Mouse (Mus musculus) adrenal gland, postnatal 14 days (tissue): Measurements from ENCODE around the gene Slc30a9. TPM values are rescaled to one million over a fixed set of nuclear protein-coding genes. Genes with fewer than 3 reads are reported as not detected.

Experiments
- DNase-seq: peaks from one replicate; pipeline ENCODE4 v3.0.0; 2021; ENCODE audit warnings: mixed read lengths
- total RNA-seq: library from RNA; stranded (reverse); gene quantifications from 2 replicates; pipeline ENCODE4 v1.2.3, GENCODE M21; 2021

Slc30a9 gene
- total RNA-seq, 1 experiment from 2014 or later, result 120 TPM

DNA sequence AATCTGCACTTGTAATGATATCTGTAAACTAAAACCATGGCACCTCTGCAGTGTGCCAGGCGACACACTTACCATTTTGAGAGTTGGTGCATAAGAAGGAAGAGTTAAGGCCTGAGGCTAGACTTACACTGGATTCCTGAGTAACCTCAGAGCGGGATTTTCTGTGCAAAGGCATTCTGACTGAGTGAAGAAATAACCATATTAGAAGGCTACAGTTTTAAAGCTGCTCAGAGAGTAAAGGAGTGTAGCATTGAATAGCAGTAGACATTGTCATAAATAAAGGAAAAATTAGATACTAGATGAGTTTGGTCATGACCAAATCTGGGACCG is 5.7 kb downstream of the Slc30a9 start:
- DNase-seq, result no peak

DNA sequence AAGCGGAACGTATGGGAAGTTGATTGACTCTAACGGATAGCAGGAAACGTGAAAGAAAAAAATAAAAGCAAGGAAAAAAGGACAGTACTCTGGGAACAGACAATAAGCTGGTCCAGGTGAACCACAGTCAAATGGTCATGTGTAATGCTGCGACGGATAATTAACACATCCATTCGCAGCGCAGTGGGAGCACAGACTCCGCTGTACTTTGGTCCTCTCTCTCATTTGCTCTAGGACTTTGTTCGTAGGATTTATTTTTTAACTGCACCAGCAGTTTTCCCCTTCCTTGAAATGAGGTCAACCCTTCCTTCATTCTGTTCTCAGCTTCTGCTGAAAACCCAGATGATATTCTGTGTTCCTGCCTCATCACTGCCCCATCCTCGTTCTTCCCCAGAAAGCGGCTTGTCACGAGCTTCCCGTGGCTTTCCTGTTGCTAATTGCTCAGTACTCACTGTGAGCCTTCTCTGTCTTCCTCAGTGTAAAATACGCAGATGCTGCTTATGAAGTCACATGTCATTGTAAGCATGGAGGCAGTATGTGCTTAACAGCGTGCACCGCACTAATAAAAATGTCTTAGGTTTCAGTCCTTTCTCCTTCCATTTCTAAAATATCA is 15.0 kb downstream of the Slc30a9 start:
- DNase-seq, result no peak

DNA sequence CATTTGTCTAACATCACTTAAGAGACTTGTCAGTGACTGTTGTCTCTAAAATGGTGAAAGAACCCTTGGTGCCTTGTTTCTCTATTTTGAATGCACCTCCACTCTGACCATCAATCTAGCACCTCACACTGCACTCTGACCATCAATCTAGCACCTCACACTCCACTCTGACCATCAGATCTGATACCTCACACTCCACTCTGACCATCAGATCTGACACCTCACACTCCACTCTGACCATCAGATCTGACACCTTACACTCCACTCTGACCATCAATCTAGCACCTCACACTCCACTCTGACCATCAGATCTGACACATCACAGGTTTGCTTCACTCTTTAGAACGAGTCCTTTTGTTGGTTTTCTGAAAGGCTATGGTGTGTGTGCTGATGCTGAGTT is 17.3 kb downstream of the Slc30a9 start:
- DNase-seq, result no peak

DNA sequence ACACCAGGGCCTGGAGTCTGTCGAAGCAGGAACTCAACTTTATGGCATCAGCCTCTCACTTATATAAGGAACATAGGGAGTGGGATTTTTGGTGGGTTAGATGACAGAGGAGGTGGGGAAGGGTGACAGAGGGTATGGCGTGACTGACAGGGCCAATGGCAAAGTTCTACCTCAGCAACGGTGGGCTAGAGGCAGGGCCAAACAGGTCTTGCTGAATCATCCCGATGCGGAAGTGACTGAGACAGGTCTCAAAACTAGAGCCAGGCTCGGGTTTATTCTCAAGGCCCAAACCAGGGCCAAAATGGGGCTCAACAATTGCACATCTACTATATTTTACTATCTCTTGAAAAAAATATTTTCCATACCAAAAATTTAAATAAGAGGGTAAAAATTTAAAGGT is 34.1 kb downstream of the Slc30a9 start:
- DNase-seq, result no peak

DNA sequence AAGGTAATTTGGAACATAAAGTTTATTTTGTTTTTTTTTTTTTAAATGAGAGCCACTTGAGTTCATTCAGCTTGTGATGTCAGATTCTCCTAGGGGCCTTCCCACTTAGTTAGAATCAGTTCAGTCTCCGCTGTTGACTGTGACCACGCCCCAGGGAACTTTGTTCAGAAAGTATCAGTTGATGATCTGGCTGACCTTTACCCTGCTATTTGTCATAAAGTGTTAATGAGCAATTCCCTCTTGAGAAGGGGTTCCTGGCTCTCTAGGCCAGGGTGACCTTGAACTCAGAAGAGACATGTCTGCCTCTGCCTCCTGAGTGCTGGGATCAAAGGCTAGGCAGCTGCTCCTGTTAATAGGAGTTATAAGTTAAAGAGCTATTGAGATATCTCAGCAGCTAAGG is 40.3 kb downstream of the Slc30a9 start:
- DNase-seq, result no peak

DNA sequence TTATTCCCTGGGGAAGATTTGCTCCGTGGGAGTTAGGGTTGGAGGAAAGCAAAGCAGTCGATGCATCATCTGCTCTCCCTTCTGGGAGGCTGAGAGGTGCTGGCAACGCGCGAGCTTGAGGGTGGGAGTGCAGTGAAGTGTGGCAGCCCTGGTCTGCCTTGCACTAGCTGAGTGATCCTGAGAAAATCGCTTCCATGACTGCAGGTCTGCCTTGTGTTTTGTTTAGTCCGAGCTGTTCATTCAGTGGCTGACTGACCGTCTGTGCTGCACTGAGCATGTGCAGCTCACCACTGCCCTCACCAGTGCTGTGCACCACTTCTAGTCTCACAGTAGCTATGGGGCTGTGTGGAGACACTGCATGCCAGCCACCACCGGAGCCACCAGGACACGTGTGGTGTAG is 42.2 kb downstream of the Slc30a9 start:
- no peak for DNase-seq

DNA sequence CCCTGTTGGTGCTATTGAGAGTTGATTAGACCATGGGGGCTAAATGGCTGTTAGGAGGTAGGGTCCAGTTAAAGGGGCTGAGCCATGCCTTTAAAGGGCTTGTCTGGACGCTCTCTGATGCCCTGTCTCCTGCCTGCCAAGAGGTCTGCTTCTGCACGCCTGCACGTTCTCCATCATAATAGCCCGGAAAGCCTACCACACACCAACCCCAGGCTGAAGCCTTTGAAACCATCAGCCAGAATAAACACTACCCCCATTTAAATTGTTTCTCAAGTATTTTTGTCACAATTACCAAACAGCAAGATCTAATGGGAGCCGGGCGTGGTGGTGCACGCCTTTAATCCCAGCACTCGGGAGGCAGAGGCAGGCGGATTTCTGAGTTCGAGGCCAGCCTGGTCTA is 55.6 kb downstream of the Slc30a9 start:
- DNase-seq, result no peak

DNA sequence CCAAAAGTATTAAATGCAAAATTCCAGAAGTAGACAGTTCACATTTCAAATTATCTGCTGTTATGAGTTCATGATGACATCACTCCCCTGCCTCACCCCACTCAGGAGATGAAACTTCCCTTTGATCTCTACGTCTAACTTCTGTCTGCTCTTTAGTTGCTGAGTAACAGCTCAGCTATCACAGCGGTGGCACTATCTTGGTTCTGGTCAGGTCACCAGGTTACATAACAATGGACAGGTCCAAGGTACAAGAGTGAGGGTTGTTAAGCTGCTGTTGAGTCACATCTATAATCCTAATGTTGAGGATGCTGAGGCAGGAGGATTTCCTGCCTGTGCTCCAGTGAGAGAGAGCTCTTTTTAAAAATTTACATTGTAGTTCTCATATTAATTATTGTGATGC is 56.2 kb downstream of the Slc30a9 start:
- DNase-seq, result no peak

DNA sequence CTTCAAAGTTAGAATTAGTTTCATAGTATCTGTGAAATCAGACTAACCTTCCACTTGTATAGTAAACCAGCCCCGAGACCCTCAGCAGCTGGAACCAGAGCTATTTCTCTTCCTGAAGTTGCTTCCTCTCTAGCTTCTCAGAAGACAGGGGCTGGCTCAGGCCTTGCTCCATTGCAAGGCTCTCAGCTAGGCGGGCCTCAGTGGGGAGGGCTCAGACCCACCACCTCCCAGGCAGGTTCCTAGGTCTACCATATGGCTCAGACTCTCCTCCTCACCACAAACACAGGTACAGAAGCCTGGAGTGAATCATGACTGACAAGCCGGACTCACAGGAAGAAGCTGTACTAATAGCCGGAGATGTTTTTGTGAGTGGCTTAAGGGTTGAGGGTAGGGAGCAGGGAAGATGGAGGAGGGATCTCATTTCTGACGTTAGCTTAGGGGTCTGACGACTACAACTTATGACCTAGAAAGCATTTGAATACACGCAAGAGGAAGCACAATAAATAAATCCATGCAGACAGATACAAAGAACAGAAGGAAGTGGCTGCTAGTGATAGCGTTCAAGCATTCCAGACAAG is 70.4 kb downstream of the Slc30a9 start:
- DNase-seq, result no peak

DNA sequence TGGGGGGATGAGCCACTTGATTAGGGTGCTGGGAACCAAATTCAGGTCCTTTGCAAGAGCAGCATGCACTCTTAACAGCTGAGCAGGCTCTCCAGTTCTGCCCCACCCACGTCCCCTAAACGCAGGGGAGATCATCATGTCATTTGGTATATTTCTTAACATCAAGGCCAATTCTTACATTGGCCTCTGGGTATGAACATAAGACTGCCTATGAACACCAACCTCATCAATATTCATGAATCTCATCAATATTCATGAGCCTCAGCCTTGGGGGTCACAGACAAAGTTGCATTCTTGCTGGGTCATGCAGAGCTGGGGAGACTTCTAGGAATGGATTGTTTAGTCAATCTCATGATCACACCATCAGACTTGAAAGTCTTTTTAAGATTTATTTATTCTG is 74.9 kb downstream of the Slc30a9 start:
- DNase-seq, result no peak

DNA sequence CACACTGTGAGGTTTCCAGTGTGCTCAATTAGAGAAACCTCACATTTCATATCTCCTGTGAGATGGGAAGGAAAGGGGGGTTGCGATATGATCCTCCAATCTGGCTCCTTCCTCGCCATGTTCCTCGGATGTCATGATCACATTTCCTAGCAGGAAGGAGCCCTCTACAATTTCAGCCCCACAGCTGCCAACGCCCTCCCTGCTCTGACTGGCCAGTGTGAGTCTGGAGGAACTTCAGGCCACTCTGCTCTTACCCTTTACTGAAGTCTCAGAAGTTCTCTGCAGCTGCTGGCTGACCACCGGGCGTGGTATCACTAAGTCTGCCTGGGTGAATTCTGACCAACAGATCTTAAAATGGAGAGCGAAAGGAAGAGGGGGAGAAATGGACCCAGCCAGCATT is 75.8 kb downstream of the Slc30a9 start:
- DNase-seq, result no peak

DNA sequence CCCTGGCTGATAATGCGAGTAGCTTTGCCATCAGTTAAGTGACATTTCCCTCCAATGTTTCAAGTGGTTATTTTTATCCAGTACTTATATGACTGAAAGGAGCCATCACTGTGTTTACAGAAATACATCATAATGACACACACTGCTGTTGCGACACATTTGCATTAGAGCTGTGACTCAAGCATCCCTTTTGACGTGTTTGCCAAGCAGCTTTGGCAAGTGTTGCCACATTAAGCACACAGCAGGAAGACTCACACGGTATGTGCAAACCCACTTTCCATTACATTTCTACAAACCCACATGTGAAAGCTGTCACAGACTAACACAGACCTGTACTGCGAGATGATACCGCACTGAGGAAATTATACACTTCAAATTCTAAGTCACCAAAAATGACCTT is 87.2 kb downstream of the Slc30a9 start:
- peak; percentile 37 for DNase-seq

DNA sequence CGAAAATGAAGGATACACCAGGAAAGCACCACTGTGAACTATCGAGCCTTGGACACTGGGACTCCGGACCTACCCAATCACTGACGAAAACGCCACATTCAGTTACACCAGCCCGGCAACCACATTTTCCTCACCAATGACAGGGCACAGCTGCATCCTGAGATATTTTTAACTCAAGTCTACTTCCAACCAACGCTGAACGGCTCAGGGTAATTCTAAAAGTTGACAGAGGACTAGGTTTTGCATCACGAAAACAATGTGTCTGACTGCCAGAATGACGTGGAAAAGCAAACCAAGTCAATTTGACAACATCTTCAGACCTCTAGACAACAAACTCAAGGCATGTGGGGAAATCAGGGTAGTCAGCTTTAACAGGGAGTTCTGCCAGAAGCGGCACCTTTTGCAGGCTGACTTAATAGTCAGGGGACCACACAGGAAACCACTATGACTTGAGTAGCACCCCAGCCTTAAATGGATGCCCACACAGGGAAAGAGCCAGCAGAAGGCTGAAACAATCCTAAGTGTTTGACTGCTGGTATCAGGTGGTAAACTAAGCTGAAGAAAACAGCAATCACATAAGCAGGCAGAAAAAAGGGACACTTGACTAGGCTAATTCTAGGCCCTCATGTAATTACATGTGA is 88.6 kb downstream of the Slc30a9 start:
- no peak for DNase-seq

DNA sequence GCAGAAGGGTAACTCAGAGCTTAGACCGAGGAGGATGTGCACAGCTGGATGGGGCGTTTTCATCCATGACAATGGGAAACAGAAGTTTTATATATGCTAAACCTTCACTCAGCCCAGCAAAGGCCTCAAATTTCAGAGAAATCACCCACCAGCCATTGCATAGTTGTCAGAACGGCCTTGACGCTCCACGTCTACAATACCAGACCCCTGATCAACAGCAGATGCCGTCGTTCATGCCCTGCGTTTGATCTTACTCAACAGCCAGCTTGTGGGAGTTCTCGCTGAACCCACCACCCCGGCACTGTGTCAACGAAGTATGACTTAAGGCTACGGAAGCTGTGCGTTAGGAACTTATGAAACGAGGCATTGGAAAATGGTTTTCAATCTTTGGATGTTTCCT is 90.4 kb downstream of the Slc30a9 start:
- no peak for DNase-seq

DNA sequence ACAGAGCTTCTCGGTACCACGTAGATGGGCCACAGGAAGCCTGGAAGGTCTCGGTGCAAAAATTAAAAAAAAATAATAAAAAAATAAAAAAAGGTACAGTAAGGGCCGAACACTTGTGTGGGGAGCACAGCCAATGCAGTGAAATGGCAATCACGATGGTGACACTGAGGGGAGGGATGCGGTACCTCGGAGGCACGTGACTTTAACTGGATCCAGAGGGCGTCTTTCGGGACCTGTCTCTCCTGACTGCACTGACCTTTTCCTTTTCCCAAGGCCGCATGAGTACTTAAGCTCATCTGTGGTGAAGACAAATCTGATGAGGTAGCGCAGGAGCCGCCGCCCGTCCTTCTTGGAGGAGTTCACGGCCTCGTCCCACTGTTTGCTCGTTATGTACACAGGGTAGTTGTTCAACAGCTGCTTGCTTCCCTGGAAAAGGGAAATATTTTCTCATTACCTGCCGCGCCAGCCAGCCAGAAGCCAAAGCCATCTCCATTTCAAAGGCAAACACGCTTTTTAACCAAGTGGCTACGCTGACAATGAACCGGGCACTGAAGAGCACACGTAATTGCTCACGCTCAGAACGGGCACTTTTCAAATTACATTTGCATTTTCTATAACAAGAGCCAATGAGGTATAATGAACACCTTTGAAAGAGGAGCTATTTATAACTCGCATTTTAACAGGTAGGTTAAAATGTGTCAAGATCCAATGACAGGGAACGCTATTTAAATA is 93.3 kb downstream of the Slc30a9 start:
- DNase-seq, result no peak

DNA sequence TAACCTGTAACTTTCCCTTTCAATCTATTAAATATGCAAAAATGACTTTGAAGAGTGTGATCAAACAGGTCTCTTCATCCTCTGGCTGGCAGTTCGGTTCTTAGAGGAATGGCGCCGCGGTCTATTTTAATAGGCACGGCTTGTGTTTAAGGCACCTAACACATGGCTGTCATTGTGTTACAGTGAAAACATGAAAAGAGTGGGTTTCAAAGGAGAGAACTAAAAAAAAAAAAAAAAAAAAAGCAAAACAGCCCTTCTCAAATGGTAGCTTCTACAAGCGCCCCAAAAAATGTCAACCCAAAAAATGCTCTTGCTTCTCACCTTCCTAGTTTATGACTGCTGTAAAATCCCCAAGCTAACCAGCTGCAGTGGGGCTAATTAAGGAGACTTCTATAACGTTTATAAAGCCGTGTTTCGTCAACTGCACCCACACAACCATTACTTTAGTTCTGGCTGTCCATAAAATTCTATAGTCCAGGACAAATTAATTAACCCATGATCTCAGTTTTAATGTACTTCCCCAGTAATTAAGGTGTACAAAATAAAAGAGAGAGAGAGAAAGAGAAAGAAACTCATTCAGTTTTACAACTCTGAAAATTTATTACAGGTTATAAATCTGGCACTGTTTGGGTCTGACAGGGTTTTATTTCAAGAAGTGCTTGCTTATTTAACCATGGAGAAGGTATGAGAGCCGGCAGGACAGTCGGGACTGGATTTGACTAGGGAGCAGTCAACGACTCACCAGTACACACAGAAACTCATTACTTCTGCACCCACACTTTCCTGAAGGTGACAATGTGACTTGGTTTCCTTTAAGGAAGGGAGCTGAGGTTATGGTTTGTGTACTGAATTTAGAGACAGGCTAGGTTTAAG is 94.1 kb downstream of the Slc30a9 start:
- no peak for DNase-seq

DNA sequence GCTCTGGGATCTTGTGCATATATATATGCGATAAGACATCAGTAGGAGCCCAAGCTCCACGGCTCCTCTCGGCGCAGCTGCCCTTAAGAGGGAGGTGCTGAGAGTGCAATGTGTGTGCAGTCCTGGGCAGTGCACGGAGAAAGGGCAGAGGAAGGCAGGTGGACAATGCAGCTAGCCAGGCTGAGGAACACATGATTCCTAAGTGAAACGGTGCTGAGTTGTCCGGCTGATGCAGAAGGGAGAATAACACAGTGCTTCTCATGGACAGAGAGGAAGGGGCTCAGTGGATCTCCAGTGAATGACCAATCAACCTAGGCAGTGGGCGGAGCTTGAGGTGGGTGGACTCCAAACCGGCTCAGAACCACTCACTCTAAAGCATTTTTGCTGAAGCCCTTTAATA is 94.9 kb downstream of the Slc30a9 start:
- peak; percentile 13 for DNase-seq

DNA sequence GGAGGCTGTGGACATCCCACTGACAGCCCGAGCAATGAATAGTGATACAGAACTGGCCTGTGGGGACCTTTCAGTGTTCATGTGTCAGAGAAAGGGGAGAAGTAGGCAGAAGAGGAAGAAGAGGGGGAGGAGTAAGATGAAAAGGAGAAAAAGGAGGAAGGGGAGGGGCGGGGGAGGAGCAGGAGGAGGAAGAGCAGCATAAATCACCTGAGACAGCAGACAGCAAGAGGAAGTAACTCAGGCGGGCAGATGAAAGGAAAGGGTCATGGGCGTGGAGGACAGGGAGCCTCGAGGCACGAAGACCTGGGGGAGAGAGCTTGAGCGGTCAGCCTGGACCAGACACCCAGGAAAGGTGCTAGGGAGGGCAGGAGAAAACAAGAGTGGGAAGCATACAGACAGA is 97.6 kb downstream of the Slc30a9 start:
- DNase-seq, result no peak

DNA sequence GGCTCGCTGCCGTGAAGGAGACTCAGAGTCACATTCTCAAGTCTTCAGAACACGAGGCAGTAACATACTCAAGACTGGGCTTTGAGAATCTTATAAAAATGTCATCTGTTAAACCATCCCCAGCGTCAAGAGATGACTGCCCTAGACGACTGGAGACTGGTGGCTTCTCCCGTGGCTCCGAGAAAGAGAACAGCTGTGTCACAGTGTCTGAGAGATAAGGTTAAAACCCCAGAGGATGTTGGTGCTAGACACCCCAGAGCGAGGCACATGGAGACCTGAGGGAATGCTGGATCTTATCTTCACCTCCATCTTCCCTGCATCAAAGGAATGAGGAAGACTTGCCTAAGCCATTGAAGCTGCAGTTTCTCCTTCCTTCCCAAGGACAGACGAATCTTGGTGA is 98.2 kb downstream of the Slc30a9 start:
- DNase-seq, result no peak
